Mouse (Mus musculus): Measurements from ENCODE around the gene Jph3.

DNA sequence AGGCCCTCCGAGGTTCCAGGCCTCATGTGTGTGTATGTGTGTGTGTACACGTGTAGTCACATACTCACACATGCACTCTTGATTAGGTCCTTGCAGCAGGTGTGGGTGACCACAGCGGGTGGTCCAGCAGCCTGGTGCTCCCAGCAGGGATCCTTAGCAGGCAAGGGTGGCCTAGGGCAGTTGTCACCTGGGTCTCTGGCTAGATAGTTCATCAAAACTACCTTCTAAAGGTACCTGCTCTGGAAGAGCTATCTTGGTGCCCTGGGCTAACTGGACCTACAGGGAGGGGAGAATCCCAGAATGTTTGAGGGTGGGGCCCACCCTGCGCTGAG, 2.9 kb downstream of the Jph3 start:
- TF ChIP-seq CTCF (IDR thresholded peaks at IDR 0.05) (no peak), POLR2A (IDR thresholded peaks at IDR 0.05; ENCODE audit: insufficient read depth, low read depth, low read length) (no peak), EP300 (IDR thresholded peaks at IDR 0.05; ENCODE audit: insufficient read depth, low read depth, low read length) (no peak)

All from heart, adult 2 months (tissue).